Mouse (Mus musculus): ENCODE results near the gene Npc1l1.

- TF ChIP-seq CTCF (IDR thresholded peaks at IDR 0.05) (no peak), EP300 (IDR thresholded peaks at IDR 0.05) (no peak)
Measured at GRCm38 (mm10) chr11:6175506-6175905, 54.4 kb downstream of the Npc1l1 start.

Data from lung, postnatal 0 days (tissue).